ENCODE assay signal across 13 mouse cellular contexts in the genomic region with DNA sequence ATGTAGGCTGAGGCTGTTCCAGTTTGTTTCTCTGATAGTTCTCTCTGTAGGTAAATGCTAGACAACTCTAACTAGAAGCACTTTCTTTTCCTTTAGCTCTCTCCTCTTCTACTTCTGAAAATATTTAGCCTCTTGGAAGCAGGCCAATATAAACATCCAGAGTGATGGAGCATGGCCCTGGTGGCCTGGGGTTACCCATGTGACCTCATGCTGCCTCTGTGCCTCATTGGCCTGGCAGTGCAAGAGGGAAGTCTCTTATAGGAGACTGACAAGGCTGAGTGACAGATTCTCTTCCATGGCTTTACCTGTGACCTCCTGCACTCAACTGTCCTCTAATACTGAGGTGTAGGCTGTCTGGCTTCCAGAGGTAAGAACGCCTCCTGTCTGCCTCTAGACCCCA.
A peak's percentile ranks its signal among the peaks of the same experiment; 100 is the strongest.
DNase-seq lines count a peak whose midpoint lies in the region; ATAC-seq lines count a peak whose summit lies in the region.
"Had no signal": no experiment of that assay in that cellular context is flagged by ENCODE, and none has a peak within 500 bp of the region (broad histone marks: within the 10 kb centered on the region; RNA-seq: fewer than 3 reads in every experiment).

No protein-coding gene starts in this region.

- DNase-seq in 3T3-L1 (ENCODE audit: low read depth, low spot score): peak; percentile 40
- DNase-seq in 416B (ENCODE audit: low read depth): peak; percentile 61
- DNase-seq in kidney, postnatal 36 days: peak; percentile 38 to 39
- no peak for DNase-seq in urinary bladder, postnatal 14 days (ENCODE audit: low spot score)
- DNase-seq in layer of hippocampus, postnatal 36 days: no peak
- DNase-seq: gastrocnemius, postnatal 25 days; heart, postnatal 10 days; retina, postnatal 1 day had no signal

- H3K4me2 ChIP-seq in lung, embryonic 16.5 days (ENCODE audit: low read depth, low read length): no peak overlapping the region
- no peak overlapping the region for H3K4me2 ChIP-seq in forebrain, embryonic 16.5 days (ENCODE audit: low read length)
- H3K4me2 ChIP-seq: forebrain, embryonic 12.5 days; intestine, embryonic 15.5 days had no signal

- no peaks in the 10 kb centered on the region for H3K27me3 ChIP-seq in lung, embryonic 16.5 days (ENCODE audit: control insufficient read depth, insufficient read depth, low read depth, low read length)
- H3K27me3 ChIP-seq in forebrain, embryonic 16.5 days (replicated peaks; ENCODE audit: control insufficient read depth, insufficient read depth, low read length): no peaks in the 10 kb centered on the region
- H3K27me3 ChIP-seq: forebrain, embryonic 12.5 days; intestine, embryonic 15.5 days had no signal

- no peaks in the 10 kb centered on the region for H3K9me3 ChIP-seq in lung, embryonic 16.5 days (ENCODE audit: control insufficient read depth, low read length)
- no peaks in the 10 kb centered on the region for H3K9me3 ChIP-seq in forebrain, embryonic 16.5 days (ENCODE audit: control insufficient read depth, low read length)
- H3K9me3 ChIP-seq: forebrain, embryonic 12.5 days; intestine, embryonic 15.5 days; midbrain, embryonic 10.5 days had no signal

- ATAC-seq in lung, embryonic 16.5 days (ENCODE audit: low read depth): peak; percentile 88
- no peak for ATAC-seq in forebrain, embryonic 16.5 days
- ATAC-seq: intestine, embryonic 15.5 days had no signal

- peak overlapping the region; percentile 71 for H3K27ac ChIP-seq in lung, embryonic 16.5 days (ENCODE audit: low read length)
- no peak overlapping the region for H3K27ac ChIP-seq in forebrain, embryonic 16.5 days (ENCODE audit: low read length)
- H3K27ac ChIP-seq: forebrain, embryonic 12.5 days; intestine, embryonic 15.5 days; midbrain, embryonic 10.5 days had no signal

- H3K4me1 ChIP-seq in lung, embryonic 16.5 days (replicated peaks; ENCODE audit: control insufficient read depth, insufficient read depth, low read length): peaks cover 20% of the 10 kb centered on the region
- H3K4me1 ChIP-seq in forebrain, embryonic 16.5 days (replicated peaks; ENCODE audit: control insufficient read depth, insufficient read depth, low read length): no peaks in the 10 kb centered on the region
- H3K4me1 ChIP-seq: forebrain, embryonic 12.5 days; intestine, embryonic 15.5 days; midbrain, embryonic 10.5 days had no signal

- H3K9ac ChIP-seq in lung, embryonic 16.5 days (ENCODE audit: low read length): no peak overlapping the region
- H3K9ac ChIP-seq in forebrain, embryonic 16.5 days (replicated peaks; ENCODE audit: low read depth, low read length): no peak overlapping the region
- H3K9ac ChIP-seq: forebrain, embryonic 12.5 days; intestine, embryonic 15.5 days had no signal

- 44% methylated on average over 1 of the region's 1 CpGs for WGBS in lung, embryonic 16.5 days
- WGBS in forebrain, embryonic 16.5 days: 85% methylated on average over 1 of the region's 1 CpGs

- H3K4me3 ChIP-seq in lung, embryonic 16.5 days (ENCODE audit: low read length): no peak overlapping the region
- no peak overlapping the region for H3K4me3 ChIP-seq in forebrain, embryonic 16.5 days (replicated peaks; ENCODE audit: low read length)
- H3K4me3 ChIP-seq: forebrain, embryonic 12.5 days; intestine, embryonic 15.5 days; midbrain, embryonic 10.5 days had no signal

- H3K36me3 ChIP-seq in lung, embryonic 16.5 days (ENCODE audit: control insufficient read depth, insufficient read depth, low read length): no peaks in the 10 kb centered on the region
- H3K36me3 ChIP-seq in forebrain, embryonic 16.5 days (ENCODE audit: control insufficient read depth, insufficient read depth): no peaks in the 10 kb centered on the region
- H3K36me3 ChIP-seq: forebrain, embryonic 12.5 days; intestine, embryonic 15.5 days; midbrain, embryonic 10.5 days had no signal

Comparison
In these comparisons a context has a peak if more than half of its experiments do, and no peak if none do; other contexts are left out.
1. DNase-seq: peak in 3T3-L1 (single experiment), 416B (single experiment) and kidney, postnatal 36 days (2 of 2); none in urinary bladder, postnatal 14 days (single experiment) and layer of hippocampus, postnatal 36 days (0 of 2).